Mouse (Mus musculus) brown adipose tissue, adult 24 weeks (tissue): ENCODE data around the gene Tfip11. TPM values are rescaled to one million over a fixed set of nuclear protein-coding genes. Genes with fewer than 3 reads are reported as not detected.
A peak's percentile ranks its signal among the peaks of the same experiment; 100 is the strongest.

ENCODE experiments used
- H3K27ac ChIP-seq: fragments of 200-500 bp; replicated peaks from 2 replicates; pipeline ENCODE4 v1.5.1; 2012; ENCODE audit warnings: low read depth, mild to moderate bottlenecking, low read length
- H3K4me1 ChIP-seq: fragments of 200-500 bp; 2 replicates; pipeline ENCODE4 v1.6.1; 2012; ENCODE audit warnings: low read length, mixed read lengths; ENCODE audit not compliant: control insufficient read depth, insufficient read depth, insufficient read length
- H3K4me3 ChIP-seq: fragments of 200-500 bp; 2 replicates; pipeline ENCODE4 v1.5.1; 2012; ENCODE audit warnings: low read depth, mild to moderate bottlenecking, low read length, moderate library complexity; ENCODE audit not compliant: insufficient read depth
- polyA plus RNA-seq: library from polyadenylated mRNA; stranded (reverse); fragments of >200 nt; gene quantifications from 2 replicates; pipeline ENCODE4 v1.2.4, GENCODE M21; 2012; ENCODE audit not compliant: missing spikeins, insufficient read depth, insufficient read length

Tfip11 gene
- polyA plus RNA-seq, result 9.5 and 9.8 TPM in 2 replicates

DNA sequence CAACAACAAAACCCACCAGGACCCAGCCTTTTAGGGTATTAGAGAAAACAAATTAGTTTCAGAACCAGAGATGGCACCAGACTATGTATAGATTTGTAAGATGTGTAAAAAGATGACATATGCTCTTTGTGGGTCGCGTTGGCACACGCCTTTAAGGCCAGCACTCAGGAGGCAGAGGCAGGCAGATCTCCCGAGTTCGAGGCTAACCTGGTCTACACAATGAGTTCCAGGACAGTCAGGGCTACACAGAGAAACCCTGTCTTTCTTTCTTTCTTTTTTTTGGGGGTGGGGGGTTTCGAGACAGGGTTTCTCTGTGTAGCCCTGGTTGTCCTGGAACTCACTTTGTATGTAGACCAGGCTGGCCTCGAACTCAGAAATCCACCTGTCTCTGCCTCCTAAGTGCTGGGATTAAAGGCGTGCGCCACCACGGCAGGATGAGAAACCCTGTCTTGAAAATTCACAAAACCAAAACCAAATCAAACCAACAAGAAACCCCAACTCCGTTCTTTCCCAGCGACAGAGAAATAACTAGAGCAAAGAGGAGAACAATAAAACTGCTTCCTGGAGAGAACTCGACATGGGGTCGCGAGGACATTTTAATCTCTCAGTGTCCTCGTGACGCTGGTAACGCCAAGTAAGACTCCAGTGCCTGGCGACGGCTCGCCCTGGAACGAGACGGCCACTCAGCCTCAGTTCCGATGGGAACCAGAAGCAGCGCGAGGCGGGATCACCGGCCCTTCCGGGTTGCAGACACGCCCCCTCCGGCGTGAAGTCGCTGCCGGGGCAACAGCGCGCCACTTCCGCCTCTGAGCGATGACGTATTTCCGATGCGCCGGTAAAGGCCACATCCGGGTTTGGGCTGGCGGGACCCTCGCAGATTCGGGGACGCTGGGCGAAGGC lies at the start of gene Tfip11:
Tfip11 (plus strand) TSS at position 813 of the 900 bp plus-strand sequence.
- H3K27ac ChIP-seq, result peak within 1 kb of the TSS; percentile 93
- peak within 1 kb of the TSS; percentile 97 for H3K4me3 ChIP-seq
- H3K4me1 ChIP-seq, result peaks cover 6% of the 10 kb centered on the region; the same call in 1 of the 2 replicates

DNA sequence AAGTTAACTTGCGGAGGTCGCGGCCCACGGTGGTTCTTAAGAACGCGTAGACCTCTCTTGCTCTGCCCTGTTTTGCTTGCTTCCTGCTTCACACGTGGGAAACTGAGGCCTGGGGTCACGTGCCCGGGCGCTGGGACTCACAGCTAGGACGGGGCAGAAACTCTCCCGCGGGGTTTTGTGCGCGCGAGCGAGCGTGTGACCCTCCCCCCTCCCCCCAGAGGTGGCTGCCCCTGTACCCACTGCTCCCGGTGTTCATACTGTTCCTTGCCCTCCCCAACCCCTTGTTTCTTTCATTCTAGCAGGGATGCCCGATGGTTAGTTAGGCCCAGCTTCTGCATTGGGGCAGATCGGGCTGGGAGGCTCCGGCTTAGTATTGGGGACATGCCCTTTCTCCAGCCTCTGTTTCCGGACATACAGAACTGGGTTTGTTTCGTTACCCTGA lies 49.2 kb upstream of the Tfip11 start:
- Histone ChIP-seq H3K4me3 (peak overlapping the region; percentile 85), H3K27ac (peak overlapping the region; percentile 89), H3K4me1 (peaks cover 32% of the 10 kb centered on the region)

DNA sequence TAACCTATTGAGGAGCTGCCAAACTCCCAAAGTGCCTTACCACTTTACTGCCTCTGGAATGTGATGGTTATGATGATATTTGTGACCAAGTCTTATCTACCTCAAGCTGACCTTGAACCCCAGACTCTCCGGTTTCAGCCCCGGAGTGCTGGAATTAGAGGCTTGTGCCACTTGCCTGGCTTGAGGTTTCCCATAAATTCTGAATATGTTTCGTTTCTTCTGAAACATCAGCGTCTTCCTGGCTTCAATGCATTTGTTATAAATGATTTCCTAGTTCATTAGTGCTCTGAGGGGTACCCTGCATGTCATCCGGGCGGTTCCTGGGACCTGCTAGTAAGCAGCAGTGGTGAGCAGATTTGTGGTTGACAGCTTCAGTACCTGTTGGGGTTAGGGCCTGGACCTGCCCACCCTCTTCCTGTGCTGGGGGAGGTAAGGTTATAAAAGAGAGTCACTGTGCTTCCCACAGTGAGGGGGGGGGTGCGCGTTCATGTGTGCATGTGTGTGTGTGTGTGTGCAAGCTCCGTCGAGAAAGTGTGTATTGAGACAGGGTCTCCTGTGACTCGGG lies 48.2 kb upstream of the Tfip11 start:
- H3K4me1 ChIP-seq, result peaks cover 41% of the 10 kb centered on the region
- peak overlapping the region; percentile 77 for H3K27ac ChIP-seq
- H3K4me3 ChIP-seq, result peak overlapping the region; percentile 85

DNA sequence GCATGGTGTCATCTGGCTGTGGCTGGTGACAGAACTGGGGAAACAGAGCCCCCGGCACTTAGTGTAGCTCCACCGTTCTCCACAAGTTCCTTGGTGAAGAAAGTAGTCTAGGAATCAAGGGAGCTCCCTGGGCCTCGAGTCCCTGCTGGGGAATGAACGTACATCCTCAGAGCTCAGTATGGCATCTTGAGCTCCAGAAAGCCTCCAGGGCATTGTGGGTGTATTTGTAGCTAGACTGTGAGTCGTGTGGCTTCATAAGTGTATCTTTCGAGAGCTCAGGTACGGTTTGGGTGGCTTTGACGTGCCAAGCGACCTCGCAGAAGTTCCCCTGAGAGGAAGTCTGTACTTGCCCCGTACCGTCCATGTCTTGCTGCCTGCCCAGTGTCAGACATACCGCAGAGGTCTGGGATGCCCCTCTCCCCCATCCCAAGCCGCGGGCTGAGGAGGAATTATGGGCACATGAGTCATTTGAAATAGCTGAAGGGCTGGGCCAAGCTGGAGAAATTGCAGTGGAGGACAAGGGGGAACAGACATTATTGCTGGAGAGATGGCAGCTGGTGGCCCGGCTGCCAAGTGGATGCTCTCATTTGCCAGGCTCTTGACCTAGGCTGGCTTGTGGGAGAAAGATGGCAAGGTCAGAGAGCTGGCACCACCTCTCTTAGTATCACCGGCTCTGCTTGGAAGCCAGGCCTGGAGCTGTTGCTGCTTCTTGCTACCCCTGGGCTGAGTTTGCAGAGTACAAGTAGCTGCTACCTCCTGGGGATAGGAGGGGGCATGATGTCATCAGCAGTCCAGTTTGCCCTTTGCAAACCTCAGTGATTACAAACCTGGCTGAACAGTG lies 46.8 kb upstream of the Tfip11 start:
- Histone ChIP-seq H3K27ac (peak overlapping the region; percentile 77), H3K4me3 (peak overlapping the region; percentile 11), H3K4me1 (peaks cover 55% of the 10 kb centered on the region)

DNA sequence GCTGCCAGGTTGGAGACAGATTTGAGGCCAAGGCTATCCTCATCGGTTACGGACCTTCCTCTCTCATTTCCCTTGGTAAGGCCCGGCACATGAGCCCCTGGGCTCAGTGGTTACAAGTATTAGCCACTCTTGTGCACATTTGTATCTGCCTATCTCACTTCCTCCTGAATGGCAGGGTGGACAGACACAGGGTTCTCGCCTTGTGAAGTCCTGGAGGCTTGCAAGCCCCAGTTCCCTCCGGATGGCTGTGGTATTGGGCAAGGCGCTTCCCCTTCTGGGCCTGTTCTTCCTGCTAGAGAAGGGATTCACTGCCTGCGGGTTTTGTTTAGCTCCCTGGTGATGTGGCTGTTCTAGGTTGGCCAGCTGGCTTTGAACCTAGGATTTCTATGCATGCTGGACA lies 46.0 kb upstream of the Tfip11 start:
- Histone ChIP-seq H3K27ac (peak overlapping the region; percentile 77), H3K4me3 (no peak overlapping the region; the same call in 1 of the 2 replicates), H3K4me1 (peaks cover 62% of the 10 kb centered on the region)

DNA sequence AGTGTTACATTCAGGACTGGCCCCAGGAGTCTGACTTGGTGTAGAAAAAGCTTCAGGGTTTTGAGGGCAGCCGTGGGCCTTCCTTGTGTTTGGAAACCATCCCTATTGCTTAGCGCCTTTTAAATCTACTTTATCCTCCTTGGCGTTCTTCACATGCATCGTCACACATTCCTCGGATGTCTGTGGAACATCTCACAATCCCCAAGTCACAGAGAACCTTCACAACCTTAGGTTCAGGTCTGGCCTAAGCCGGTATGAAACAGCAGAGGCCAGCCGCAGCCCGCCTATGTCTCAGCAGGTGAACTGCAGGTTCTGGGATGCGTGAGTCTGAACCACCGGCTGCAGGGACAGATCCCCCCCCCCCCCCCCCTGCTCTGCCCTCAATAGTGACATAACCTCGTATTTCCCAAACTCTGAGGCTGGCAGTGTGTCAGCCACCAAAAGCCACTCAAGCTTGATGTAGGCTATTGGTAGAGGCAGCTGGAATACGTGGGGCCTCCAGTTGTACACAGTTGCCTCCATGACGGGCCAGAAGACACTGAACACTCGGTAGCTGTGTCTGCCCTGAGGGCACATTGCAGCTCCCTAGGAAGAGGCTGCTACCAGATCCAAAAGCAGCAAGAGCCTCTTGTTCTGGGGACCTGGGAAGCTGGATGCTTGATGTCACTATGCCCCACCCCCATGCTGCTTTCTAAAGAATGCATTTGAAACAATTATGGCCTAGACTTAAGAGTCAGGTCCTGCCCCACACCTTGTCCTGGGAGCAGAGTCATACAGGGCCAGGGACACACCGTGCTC lies 45.1 kb upstream of the Tfip11 start:
- Histone ChIP-seq H3K4me3 (no peak overlapping the region), H3K27ac (peak overlapping the region; percentile 79), H3K4me1 (peaks cover 67% of the 10 kb centered on the region)

DNA sequence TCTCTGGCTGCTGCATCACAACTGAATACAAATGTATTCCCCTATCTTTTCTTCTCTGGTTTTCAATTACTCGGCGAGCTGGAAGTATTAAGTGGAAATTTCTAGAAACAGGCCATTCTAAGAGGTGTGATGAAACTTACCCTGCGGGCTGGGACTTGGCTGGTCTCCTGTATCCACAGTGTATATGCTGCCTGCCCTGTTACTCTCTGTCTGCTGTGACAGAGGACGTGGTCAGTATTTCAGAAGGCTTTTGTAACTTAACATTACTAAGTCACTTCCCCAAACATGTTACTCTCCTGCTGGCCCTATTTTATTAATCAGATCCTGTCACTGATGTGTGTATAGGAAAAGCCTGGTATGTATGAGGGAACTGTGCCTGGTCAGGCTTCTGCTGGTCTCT lies 44.5 kb upstream of the Tfip11 start:
- H3K27ac ChIP-seq, result peak overlapping the region; percentile 79
- H3K4me3 ChIP-seq, result no peak overlapping the region
- H3K4me1 ChIP-seq, result peaks cover 67% of the 10 kb centered on the region

DNA sequence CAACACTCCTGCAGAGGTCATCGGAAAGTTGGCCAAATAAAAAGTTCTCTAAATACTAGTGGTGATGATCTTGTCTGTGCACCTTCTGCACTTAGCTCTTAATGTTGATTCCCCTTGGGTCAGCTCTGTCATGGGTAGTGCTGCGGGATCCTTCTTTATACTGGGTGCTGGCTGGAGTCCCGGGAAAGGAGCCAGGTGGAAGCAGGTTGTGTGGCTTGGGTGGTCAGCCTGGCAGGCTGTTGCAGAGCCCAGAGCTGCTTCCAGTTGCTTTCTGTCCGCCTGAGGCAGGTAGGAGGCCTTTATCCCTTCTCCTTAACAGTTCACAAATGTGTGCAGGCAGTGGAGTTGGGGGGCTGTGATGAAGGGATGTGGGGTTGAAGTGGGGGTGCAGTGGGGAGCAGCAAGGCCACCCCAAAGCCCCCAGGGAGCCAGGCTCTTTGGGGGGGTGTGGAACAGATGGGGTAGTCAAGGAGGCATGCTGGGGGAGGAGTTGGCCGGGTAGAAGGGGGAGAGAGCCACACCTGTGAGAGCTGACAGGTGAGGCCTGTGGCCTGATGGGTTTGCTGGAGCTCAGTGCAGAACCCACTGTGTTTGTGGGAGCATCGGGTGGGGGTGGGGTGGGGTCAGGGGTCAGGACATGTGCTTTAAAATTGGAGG lies 43.9 kb upstream of the Tfip11 start:
- Histone ChIP-seq H3K27ac (peak overlapping the region; percentile 79), H3K4me1 (peaks cover 72% of the 10 kb centered on the region), H3K4me3 (no peak overlapping the region)

DNA sequence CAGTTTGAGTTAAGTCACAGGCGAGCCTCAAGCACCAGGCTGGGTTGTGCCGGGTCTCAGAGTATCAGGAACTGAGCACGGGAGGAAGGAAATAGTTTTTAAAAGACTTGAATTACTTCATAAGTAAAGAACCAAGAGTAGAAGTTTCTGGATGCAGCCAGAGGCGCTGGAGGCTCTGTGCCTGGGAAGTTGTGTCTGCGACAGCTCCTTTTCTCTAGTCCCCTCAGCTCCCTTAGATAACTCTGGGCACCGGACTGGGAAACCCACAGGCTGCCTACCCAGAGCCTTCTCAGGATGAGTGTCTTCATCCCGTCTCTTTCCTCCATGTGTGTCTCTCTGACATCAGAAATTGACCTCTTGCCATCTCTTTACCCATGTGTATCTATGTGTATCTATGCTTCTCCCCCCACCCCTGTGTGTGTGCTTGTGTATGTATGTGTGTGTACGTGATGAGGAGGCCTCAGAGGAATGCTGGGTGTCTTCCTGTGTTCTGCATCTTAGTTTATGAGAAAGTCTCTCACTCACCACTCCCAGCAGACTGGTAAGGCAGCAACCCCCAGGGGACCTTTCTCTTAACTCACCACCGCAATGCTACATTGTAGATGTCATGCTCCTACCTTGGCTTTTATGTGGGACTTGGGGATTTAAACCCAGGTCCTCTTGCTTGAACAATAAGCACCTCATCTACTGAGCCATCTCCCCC lies 43.2 kb upstream of the Tfip11 start:
- Histone ChIP-seq H3K4me1 (peaks cover 78% of the 10 kb centered on the region), H3K4me3 (no peak overlapping the region), H3K27ac (peak overlapping the region; percentile 88)

DNA sequence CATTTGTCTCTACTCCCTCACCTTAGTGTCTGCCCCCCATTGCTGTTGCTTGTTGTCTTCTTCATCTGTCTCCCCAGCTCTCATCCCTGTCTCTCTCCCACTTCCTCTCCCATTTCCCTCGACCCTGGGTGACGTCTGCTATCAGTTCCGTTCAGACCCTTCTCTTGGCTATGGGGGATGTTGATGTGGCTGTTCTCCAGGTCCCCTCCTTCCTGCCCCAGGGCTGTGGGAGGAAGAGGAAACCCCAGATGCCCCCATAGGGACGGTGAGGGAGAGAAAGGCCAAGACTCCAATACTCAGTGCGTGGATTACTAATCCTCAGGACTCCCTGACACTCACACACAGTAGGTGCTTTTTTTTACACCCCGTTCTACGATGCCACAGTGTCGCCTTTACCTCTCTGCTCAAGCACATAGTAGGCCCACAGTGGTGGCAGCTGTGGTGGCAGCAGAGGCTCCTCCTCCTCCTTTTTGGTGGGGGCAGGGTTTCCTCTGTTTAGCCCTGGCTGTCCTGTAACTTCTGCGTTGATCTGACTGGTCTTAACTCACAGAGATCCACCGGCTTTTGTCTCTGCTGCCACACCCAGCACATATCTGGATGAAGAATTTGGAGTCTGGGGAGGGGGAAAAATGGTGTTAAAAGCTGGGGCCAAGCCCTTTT lies 42.5 kb upstream of the Tfip11 start:
- Histone ChIP-seq H3K4me3 (no peak overlapping the region), H3K4me1 (peaks cover 78% of the 10 kb centered on the region), H3K27ac (peak overlapping the region; percentile 88)

DNA sequence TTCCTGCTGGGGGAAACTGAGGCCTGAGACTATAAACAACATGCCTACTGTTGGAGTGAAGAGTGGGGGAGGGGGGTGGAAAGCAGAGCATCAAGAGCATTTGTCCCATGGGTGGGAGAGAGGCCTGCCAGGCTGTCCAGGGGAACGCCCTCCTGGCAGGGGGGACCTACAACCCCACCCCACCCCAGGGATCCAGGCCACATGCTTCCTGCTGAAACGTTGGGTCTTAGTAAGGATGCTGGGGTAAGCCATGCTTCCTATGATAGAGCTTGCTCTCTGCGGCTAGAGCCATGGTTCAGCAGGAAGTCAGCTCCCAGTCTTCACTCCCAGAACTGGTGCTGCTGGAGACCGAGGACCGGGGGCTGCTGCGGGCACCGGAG lies 42.0 kb upstream of the Tfip11 start:
- Histone ChIP-seq H3K27ac (peak overlapping the region; percentile 88), H3K4me3 (no peak overlapping the region), H3K4me1 (peaks cover 73% of the 10 kb centered on the region)

DNA sequence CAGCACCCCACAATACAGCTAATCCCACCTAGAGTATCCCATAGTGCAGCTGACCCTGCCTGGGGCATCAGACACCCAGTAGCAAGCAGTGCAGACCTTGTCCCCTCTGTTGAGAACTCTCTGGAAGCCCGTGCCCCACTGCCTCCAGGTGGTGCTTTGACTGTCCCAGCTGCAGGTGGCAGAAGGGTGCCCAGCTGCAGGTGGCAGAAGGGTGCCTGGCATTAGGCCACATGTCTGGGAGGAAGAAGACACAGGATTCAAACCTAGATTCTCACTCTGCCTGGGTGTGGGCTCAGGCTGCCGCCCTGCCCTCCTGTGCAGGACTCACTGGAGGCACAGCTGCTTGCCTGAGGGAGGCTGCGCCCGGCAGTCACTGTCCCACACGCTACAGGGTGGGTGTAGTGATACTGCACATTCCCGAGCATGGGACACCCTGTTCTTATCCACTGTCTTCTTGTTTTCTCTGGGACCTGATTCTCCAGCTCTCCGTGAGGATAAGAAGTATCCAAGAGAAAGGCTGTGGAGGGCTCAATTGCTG lies 40.5 kb upstream of the Tfip11 start:
- H3K4me3 ChIP-seq, result no peak overlapping the region
- H3K4me1 ChIP-seq, result peaks cover 68% of the 10 kb centered on the region
- H3K27ac ChIP-seq, result peak overlapping the region; percentile 88

DNA sequence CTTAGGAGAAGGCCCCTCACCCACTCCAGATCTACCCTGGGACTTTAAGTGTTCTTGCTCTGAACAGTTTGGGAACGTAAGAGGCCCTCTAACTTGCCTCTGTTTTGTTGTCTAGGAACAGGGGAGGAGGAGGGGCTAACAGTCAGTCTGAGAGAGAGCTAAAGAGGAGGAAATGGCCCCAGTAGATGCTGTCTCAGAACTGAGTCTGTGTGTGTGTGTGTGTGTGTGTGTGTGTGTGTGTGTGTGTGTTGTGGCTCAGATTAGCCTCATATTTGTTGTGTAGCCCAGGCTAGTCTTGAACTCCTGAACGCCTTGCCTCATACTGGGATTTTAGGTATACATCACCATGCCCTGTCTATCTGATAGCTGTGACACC lies 39.6 kb upstream of the Tfip11 start:
- Histone ChIP-seq H3K4me3 (no peak overlapping the region), H3K4me1 (peaks cover 67% of the 10 kb centered on the region), H3K27ac (peak overlapping the region; percentile 50; the same call in 1 of the 2 replicates)
